Mouse (Mus musculus) brain, embryonic 14.5 days (tissue): Measurements from ENCODE around the gene Gpn1.

Experiments
- CTCF ChIP-seq: fragments of 200-500 bp; IDR thresholded peaks from 2 replicates; pipeline ENCODE4 v1.5.1; 2012; ENCODE audit warnings: inconsistent platforms, mild to moderate bottlenecking, moderate library complexity, borderline replicate concordance; ENCODE audit not compliant: insufficient read depth, insufficient read length; ENCODE audit errors: extremely low read depth
- POLR2A ChIP-seq: fragments of 200-500 bp; IDR thresholded peaks from 2 replicates; pipeline ENCODE4 v1.6.1; 2012; ENCODE audit warnings: mild to moderate bottlenecking, inconsistent platforms, borderline replicate concordance; ENCODE audit not compliant: poor library complexity, insufficient read depth, insufficient read length, severe bottlenecking; ENCODE audit errors: extremely low read depth

DNA sequence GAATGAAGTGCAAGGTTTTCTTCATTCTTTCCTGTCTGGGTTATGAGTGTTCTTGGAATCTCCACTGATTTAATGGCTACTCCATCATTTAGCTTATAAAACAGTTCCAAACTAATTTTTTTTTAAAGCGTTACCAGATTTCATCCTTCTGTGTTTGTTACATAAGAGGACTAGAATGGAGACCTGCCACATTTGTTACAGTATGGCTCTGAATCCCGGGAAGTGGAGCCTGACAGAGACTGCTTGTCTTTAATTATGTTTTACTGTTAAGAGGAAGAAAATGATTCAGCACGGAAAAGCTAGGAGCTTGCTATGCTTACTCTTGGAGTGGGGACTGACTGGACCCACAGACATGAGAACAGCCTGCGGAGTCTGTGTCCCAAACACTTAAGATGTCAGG lies 14.0 kb upstream of the Gpn1 start:
- no peak for TF ChIP-seq CTCF
- TF ChIP-seq POLR2A = no peak
